In genomic region chr7:40487256-40487655, GRCm38 (mm10) we compare ENCODE assay signal across 30 mouse cellular contexts.
DNase-seq lines count a peak whose midpoint lies in the region; ATAC-seq and TF ChIP-seq lines count a peak whose summit lies in the region.
"Had no signal": no experiment of that assay in that cellular context is flagged by ENCODE, and none has a peak within 500 bp of the region (broad histone marks: within the 10 kb centered on the region; RNA-seq: fewer than 3 reads in every experiment).

No protein-coding gene starts in this region.

- no peak for ATAC-seq in embryonic facial prominence, embryonic 14.5 days (ENCODE audit: low read depth)
- 0 out of 2 replicates have a peak, but pooled peaks have one; percentile 18 for ATAC-seq in heart, embryonic 15.5 days (replicated peaks; ENCODE audit: insufficient number of reproducible peaks, insufficient read depth, low FRiP score, low read depth)
- ATAC-seq: hindbrain, embryonic 16.5 days; intestine, embryonic 15.5 days; Patski had no signal

- H3K4me2 ChIP-seq in embryonic facial prominence, embryonic 14.5 days (ENCODE audit: low read depth, low read length): no peak overlapping the region
- no peak overlapping the region for H3K4me2 ChIP-seq in heart, embryonic 15.5 days
- H3K4me2 ChIP-seq: heart, embryonic 13.5 days; intestine, embryonic 15.5 days; kidney, embryonic 15.5 days; limb, embryonic 15.5 days; liver, embryonic 13.5 days; midbrain, embryonic 11.5 days; neural tube, embryonic 15.5 days had no signal

- H3K9ac ChIP-seq in embryonic facial prominence, embryonic 14.5 days (ENCODE audit: low read depth, low read length): no peak overlapping the region
- H3K9ac ChIP-seq in heart, embryonic 15.5 days: no peak overlapping the region
- H3K9ac ChIP-seq: heart, embryonic 13.5 days; intestine, embryonic 15.5 days; kidney, embryonic 15.5 days; limb, embryonic 15.5 days; liver, embryonic 13.5 days; neural tube, embryonic 15.5 days had no signal

- H3K4me3 ChIP-seq in embryonic facial prominence, embryonic 14.5 days (ENCODE audit: low read depth, low read length): no peak overlapping the region
- no peak overlapping the region for H3K4me3 ChIP-seq in embryonic facial prominence, embryonic 10.5 days
- no peak overlapping the region for H3K4me3 ChIP-seq in heart, embryonic 15.5 days
- no peak overlapping the region for H3K4me3 ChIP-seq in left cerebral cortex, adult 2 months
- H3K4me3 ChIP-seq: heart, adult 2 months; heart, embryonic 13.5 days; hindbrain, embryonic 10.5 days; intestine, embryonic 15.5 days; kidney, embryonic 15.5 days; limb, embryonic 10.5 days; limb, embryonic 15.5 days; liver, embryonic 13.5 days; neural tube, embryonic 15.5 days had no signal

- intact Hi-C loops in left cerebral cortex, postnatal 4 days (cut with DNase I): no loop called here
- intact Hi-C loops in left cerebral cortex, adult 2 months (cut with DNase I): no loop called here

- no peak overlapping the region for H3K27ac ChIP-seq in embryonic facial prominence, embryonic 14.5 days (replicated peaks; ENCODE audit: low read depth, low read length)
- no peak overlapping the region for H3K27ac ChIP-seq in embryonic facial prominence, embryonic 10.5 days (replicated peaks)
- no peak overlapping the region for H3K27ac ChIP-seq in heart, embryonic 15.5 days
- no peak overlapping the region for H3K27ac ChIP-seq in left cerebral cortex, adult 2 months
- H3K27ac ChIP-seq: heart, adult 2 months; heart, embryonic 13.5 days; hindbrain, embryonic 10.5 days; intestine, embryonic 15.5 days; kidney, embryonic 15.5 days; limb, embryonic 10.5 days; limb, embryonic 15.5 days; liver, embryonic 13.5 days; neural tube, embryonic 15.5 days had no signal

- H3K36me3 ChIP-seq in embryonic facial prominence, embryonic 14.5 days (ENCODE audit: control insufficient read depth, insufficient read depth, low read length): no peaks in the 10 kb centered on the region
- no peaks in the 10 kb centered on the region for H3K36me3 ChIP-seq in embryonic facial prominence, embryonic 10.5 days (replicated peaks)
- no peaks in the 10 kb centered on the region for H3K36me3 ChIP-seq in heart, embryonic 15.5 days
- H3K36me3 ChIP-seq: heart, embryonic 13.5 days; hindbrain, embryonic 10.5 days; intestine, embryonic 15.5 days; kidney, embryonic 15.5 days; limb, embryonic 10.5 days; limb, embryonic 15.5 days; liver, embryonic 13.5 days; neural tube, embryonic 15.5 days had no signal

- no peaks in the 10 kb centered on the region for H3K27me3 ChIP-seq in embryonic facial prominence, embryonic 14.5 days (replicated peaks; ENCODE audit: control insufficient read depth, insufficient read depth, low read length)
- H3K27me3 ChIP-seq in embryonic facial prominence, embryonic 10.5 days (replicated peaks; ENCODE audit: low read depth, poor library complexity, severe bottlenecking): no peaks in the 10 kb centered on the region
- no peaks in the 10 kb centered on the region for H3K27me3 ChIP-seq in heart, embryonic 15.5 days
- H3K27me3 ChIP-seq: heart, embryonic 13.5 days; intestine, embryonic 15.5 days; kidney, embryonic 15.5 days; limb, embryonic 15.5 days; liver, embryonic 13.5 days; neural tube, embryonic 15.5 days; Patski had no signal

- no peaks in the 10 kb centered on the region for H3K9me3 ChIP-seq in embryonic facial prominence, embryonic 14.5 days (ENCODE audit: control insufficient read depth, low read length)
- H3K9me3 ChIP-seq in embryonic facial prominence, embryonic 10.5 days: no peaks in the 10 kb centered on the region
- H3K9me3 ChIP-seq in heart, embryonic 15.5 days (replicated peaks): no peaks in the 10 kb centered on the region
- H3K9me3 ChIP-seq: heart, embryonic 13.5 days; hindbrain, embryonic 10.5 days; intestine, embryonic 15.5 days; kidney, embryonic 15.5 days; limb, embryonic 10.5 days; limb, embryonic 15.5 days; liver, embryonic 13.5 days; neural tube, embryonic 15.5 days had no signal

- no peaks in the 10 kb centered on the region for H3K4me1 ChIP-seq in embryonic facial prominence, embryonic 14.5 days (ENCODE audit: control insufficient read depth, insufficient read depth, low read length)
- H3K4me1 ChIP-seq in embryonic facial prominence, embryonic 10.5 days: no peaks in the 10 kb centered on the region
- H3K4me1 ChIP-seq in heart, embryonic 15.5 days (replicated peaks): no peaks in the 10 kb centered on the region
- H3K4me1 ChIP-seq: heart, embryonic 13.5 days; hindbrain, embryonic 10.5 days; intestine, embryonic 15.5 days; kidney, embryonic 15.5 days; limb, embryonic 10.5 days; limb, embryonic 15.5 days; liver, embryonic 13.5 days; neural tube, embryonic 15.5 days had no signal

- peak; percentile 2 for DNase-seq in embryonic facial prominence, embryonic 14.5 days (ENCODE audit: low spot score)
- no peak for DNase-seq in embryonic facial prominence, embryonic 10.5 days (ENCODE audit: low spot score)
- no peak for DNase-seq in heart, adult 18-20 months
- peak; percentile 21 for DNase-seq in left cerebral cortex, postnatal 4 days
- no peak for DNase-seq in left cerebral cortex, adult 2 months (ENCODE audit: extremely low spot score in 1 of 2, low spot score in 2 of 2)
- peak; percentile 1 for DNase-seq in retina, postnatal 1 day
- no peak for DNase-seq in retina, embryonic 14.5 days (ENCODE audit: low spot score)
- DNase-seq: adrenal gland, postnatal 10 days; cerebellum, adult 11 months; gastrocnemius, postnatal 25 days; heart, adult 2 months; heart, postnatal 14 days; kidney, postnatal 4 days; liver, embryonic 13.5 days; lung, adult 18-20 months; right cerebral cortex, adult 18-20 months; spleen, adult 18-20 months; thymus, adult 18-20 months; thymus, postnatal 25 days had no signal

- TF ChIP-seq CTCF in left cerebral cortex, adult 2 months (IDR thresholded peaks at IDR 0.05): no peak

Comparison
In these comparisons a context has a peak if more than half of its experiments do, and no peak if none do; other contexts are left out.
1. DNase-seq: peak in embryonic facial prominence, embryonic 14.5 days (single experiment), left cerebral cortex, postnatal 4 days (single experiment) and retina, postnatal 1 day (single experiment); none in embryonic facial prominence, embryonic 10.5 days (single experiment), heart, adult 18-20 months (0 of 2), left cerebral cortex, adult 2 months (0 of 2) and retina, embryonic 14.5 days (single experiment).